Mouse (Mus musculus): ENCODE measurements around the gene Cald1. TPM values are rescaled to one million over a fixed set of nuclear protein-coding genes. Genes with fewer than 3 reads are reported as not detected.

The Cald1 gene
- total and polyA plus RNA-seq, 2 experiments from 2014 or later = 28.5 to 40.8 TPM

DNA sequence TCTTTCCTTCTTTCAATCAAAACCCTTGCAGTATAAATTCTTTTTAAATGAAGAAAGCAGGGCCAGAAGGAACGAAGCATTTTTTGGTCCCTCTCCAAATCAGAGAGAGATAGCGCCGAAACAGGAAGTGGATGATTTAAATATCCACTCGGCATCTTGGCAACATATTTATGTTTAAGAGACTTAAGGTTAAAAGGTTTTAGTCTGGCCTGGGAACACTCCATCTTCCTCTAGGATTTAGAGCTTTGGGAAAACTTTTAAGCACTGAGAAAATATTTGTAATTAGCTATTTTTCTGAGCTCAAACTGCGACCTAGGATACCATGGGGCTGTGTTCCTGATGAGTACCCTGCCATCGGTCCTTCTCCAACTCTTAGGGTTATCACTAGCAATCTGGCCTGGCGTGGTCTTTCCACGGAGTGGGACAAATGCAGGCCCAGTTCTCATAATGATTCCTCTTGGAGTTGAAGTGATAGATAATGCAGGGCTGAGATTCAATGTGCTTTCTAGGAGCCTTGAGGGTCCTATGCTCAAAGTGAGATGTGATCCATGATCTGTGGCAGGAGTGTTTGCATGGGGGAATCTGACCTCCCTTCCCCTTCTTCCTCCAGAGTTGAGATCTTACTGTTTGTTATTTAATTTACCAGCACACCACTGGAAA, 28.4 kb downstream of the Cald1 start:
- Histone ChIP-seq H3K9ac (no peak overlapping the region), H3K4me3 (ENCODE audit: low read depth, low read length) (no peak overlapping the region), H3K9me3 (ENCODE audit: low read length) (no peaks in the 10 kb centered on the region), H3K27me3 (ENCODE audit: insufficient read depth, low read length) (no peaks in the 10 kb centered on the region), H3K27ac (ENCODE audit: low read depth, low read length) (no peak overlapping the region), H3K4me2 (ENCODE audit: low read depth) (no peak overlapping the region), H3K36me3 (ENCODE audit: insufficient read depth) (no peaks in the 10 kb centered on the region), H3K4me1 (ENCODE audit: insufficient read depth) (no peaks in the 10 kb centered on the region)
- ATAC-seq = no peak
- no peak for DNase-seq
- 71% methylated on average over 8 of the region's 8 CpGs for WGBS
- TF ChIP-seq CTCF (IDR thresholded peaks at IDR 0.05; ENCODE audit: low read depth) = no peak

DNA sequence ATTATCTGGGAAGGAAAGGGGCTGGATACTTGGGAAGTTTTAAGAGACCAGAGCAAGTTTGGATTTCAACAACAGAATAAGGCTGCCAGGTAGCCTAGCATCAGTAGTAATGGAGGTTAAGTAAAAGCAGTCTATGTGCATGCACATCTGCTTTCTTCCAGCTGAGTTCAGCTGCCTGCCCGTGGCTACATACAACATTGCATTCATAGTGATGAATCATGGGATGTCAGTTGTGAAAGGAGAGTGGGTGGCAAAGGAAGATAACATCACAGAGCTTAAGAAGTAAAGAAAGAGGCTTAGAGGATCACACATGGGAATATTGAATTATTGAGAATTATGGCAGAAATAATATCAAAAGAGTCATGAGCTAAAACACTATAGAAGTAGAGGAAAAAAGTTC, 29.8 kb downstream of the Cald1 start:
- H3K27ac ChIP-seq (ENCODE audit: low read depth, low read length) = no peak overlapping the region
- no peak overlapping the region for H3K9ac ChIP-seq
- no peaks in the 10 kb centered on the region for H3K9me3 ChIP-seq (ENCODE audit: low read length)
- no peaks in the 10 kb centered on the region for H3K36me3 ChIP-seq (ENCODE audit: insufficient read depth)
- no peak for TF ChIP-seq CTCF (IDR thresholded peaks at IDR 0.05; ENCODE audit: low read depth)
- no peak for ATAC-seq
- H3K4me2 ChIP-seq (ENCODE audit: low read depth) = no peak overlapping the region
- no peak overlapping the region for H3K4me3 ChIP-seq (ENCODE audit: low read depth, low read length)
- H3K4me1 ChIP-seq (ENCODE audit: insufficient read depth) = no peaks in the 10 kb centered on the region
- no peaks in the 10 kb centered on the region for H3K27me3 ChIP-seq (ENCODE audit: insufficient read depth, low read length)
- DNase-seq = no peak
- 71% methylated on average over 1 of the region's 1 CpGs for WGBS

GRCm38 (mm10) chr6:34633776-34634175, 35.5 kb downstream of the Cald1 start:
- no peak overlapping the region for H3K4me2 ChIP-seq (ENCODE audit: low read depth)
- no peak overlapping the region for H3K9ac ChIP-seq
- no peaks in the 10 kb centered on the region for H3K36me3 ChIP-seq (ENCODE audit: insufficient read depth)
- no peaks in the 10 kb centered on the region for H3K27me3 ChIP-seq (ENCODE audit: insufficient read depth, low read length)
- no peaks in the 10 kb centered on the region for H3K9me3 ChIP-seq (ENCODE audit: low read length)
- no peaks in the 10 kb centered on the region for H3K4me1 ChIP-seq (ENCODE audit: insufficient read depth)
- no peak overlapping the region for H3K27ac ChIP-seq (ENCODE audit: low read depth, low read length)
- TF ChIP-seq CTCF (IDR thresholded peaks at IDR 0.05; ENCODE audit: low read depth) = no peak
- ATAC-seq = no peak
- H3K4me3 ChIP-seq (ENCODE audit: low read depth, low read length) = no peak overlapping the region
- 56% methylated on average over 3 of the region's 3 CpGs for WGBS
- no peak for DNase-seq

DNA sequence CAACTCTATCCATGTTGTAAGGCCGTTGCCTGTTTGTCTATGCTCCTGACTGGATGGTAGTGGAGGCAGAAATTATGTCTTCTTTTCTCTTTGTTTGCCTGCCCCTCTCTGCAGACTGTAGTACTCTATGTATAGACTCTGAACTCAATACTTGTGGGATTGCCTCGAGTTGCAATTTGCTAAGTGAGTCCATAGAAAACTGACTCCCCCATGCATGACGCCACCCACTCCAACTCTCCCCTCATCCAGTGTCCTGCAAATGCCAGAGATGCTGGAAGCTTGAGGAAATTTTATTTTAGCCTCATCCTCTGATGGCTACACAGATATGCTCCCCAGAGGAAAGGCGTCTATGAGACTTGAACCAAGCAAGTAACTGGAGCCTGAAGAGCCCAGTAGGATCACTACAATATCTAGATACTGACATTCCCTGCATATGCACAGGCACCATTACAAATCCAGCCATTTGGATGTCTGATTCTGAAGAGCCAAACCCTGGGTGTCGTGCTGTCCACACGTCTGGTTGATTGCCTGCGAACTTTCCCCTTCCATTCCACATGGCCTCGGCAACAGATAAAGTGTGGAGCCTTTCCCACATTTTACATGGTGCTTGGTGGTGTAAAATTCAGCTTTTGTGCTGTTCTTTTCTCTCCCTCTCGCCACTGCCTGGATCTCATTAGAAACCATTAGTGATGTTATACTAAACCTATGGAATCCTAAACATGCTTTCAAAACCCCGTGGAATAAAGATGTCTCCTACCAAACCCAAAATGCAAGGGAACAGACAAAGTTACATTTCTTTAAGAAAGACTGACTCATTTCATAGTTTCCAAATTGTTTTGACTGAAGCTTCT, 39.5 kb downstream of the Cald1 start:
- no peaks in the 10 kb centered on the region for H3K9me3 ChIP-seq (ENCODE audit: low read length)
- H3K9ac ChIP-seq = no peak overlapping the region
- no peak for DNase-seq
- WGBS = 58% methylated on average over 10 of the region's 10 CpGs
- no peaks in the 10 kb centered on the region for H3K4me1 ChIP-seq (ENCODE audit: insufficient read depth)
- no peak overlapping the region for H3K27ac ChIP-seq (ENCODE audit: low read depth, low read length)
- no peak overlapping the region for H3K4me3 ChIP-seq (ENCODE audit: low read depth, low read length)
- no peak overlapping the region for H3K4me2 ChIP-seq (ENCODE audit: low read depth)
- ATAC-seq = no peak
- no peaks in the 10 kb centered on the region for H3K27me3 ChIP-seq (ENCODE audit: insufficient read depth, low read length)
- no peak for TF ChIP-seq CTCF (IDR thresholded peaks at IDR 0.05; ENCODE audit: low read depth)
- no peaks in the 10 kb centered on the region for H3K36me3 ChIP-seq (ENCODE audit: insufficient read depth)

- Histone ChIP-seq H3K9ac (no peak overlapping the region), H3K36me3 (ENCODE audit: insufficient read depth) (no peaks in the 10 kb centered on the region), H3K4me2 (ENCODE audit: low read depth) (no peak overlapping the region), H3K4me3 (ENCODE audit: low read depth, low read length) (no peak overlapping the region), H3K9me3 (ENCODE audit: low read length) (no peaks in the 10 kb centered on the region), H3K27ac (ENCODE audit: low read depth, low read length) (no peak overlapping the region), H3K27me3 (ENCODE audit: insufficient read depth, low read length) (no peaks in the 10 kb centered on the region), H3K4me1 (ENCODE audit: insufficient read depth) (no peaks in the 10 kb centered on the region)
- DNase-seq (no peak), ATAC-seq (no peak)
- 15% methylated on average over 2 of the region's 2 CpGs for WGBS
- 0 out of 2 replicates have a peak, but pooled peaks have one; percentile 1 for TF ChIP-seq CTCF (IDR thresholded peaks at IDR 0.05; ENCODE audit: low read depth)
Observed at GRCm38 (mm10) chr6:34638667-34639066, 40.4 kb downstream of the Cald1 start.

DNA sequence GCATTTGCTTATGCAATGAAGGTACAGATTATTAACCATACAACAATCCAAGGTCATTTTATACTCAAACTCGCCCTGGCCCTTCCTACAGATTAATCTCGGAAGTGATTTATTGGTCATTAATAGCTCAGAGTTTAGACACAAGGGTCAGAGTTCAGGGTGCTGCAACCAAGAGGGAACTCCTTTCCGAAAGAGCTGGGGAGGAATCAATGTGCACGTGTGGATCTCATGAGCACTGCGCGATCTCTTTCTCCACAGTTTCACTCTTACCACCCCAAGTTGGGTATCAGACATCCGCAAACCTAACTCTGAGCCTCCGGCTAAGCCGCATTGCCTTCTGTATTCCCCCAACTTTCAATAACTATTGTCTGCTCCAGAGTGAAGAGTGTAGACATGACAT, 41.9 kb downstream of the Cald1 start:
- H3K4me2 ChIP-seq (ENCODE audit: low read depth) = no peak overlapping the region
- no peaks in the 10 kb centered on the region for H3K4me1 ChIP-seq (ENCODE audit: insufficient read depth)
- DNase-seq (no peak), ATAC-seq (no peak)
- WGBS = 93% methylated on average over 9 of the region's 9 CpGs
- no peak overlapping the region for H3K27ac ChIP-seq (ENCODE audit: low read depth, low read length)
- TF ChIP-seq CTCF (IDR thresholded peaks at IDR 0.05; ENCODE audit: low read depth) = no peak
- H3K4me3 ChIP-seq (ENCODE audit: low read depth, low read length) = no peak overlapping the region
- H3K9ac ChIP-seq = no peak overlapping the region
- H3K9me3 ChIP-seq (ENCODE audit: low read length) = no peaks in the 10 kb centered on the region
- no peaks in the 10 kb centered on the region for H3K36me3 ChIP-seq (ENCODE audit: insufficient read depth)
- no peaks in the 10 kb centered on the region for H3K27me3 ChIP-seq (ENCODE audit: insufficient read depth, low read length)

DNA sequence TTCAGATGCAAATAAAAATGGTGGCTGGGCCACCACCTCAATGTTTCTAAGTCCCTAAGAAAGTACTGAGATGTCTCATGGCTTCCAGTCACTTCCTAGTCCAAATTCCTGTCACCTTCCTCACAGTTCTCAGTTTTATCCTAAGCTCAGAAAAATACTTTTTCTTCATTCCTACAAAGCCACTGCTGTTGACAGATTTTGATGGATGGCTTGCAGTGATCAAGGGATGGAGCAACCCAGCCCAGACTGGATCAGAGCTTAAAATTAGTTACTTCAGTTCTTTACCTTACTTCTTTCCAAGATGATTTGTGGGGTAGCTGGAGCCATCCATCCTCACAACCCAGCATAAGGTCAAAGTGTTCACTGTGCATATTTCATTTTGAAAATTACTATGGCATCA, 42.8 kb downstream of the Cald1 start:
- ATAC-seq (no peak), DNase-seq (no peak)
- Histone ChIP-seq H3K4me3 (ENCODE audit: low read depth, low read length) (no peak overlapping the region), H3K9me3 (ENCODE audit: low read length) (no peaks in the 10 kb centered on the region), H3K4me2 (ENCODE audit: low read depth) (no peak overlapping the region), H3K4me1 (ENCODE audit: insufficient read depth) (no peaks in the 10 kb centered on the region), H3K27ac (ENCODE audit: low read depth, low read length) (no peak overlapping the region), H3K36me3 (ENCODE audit: insufficient read depth) (no peaks in the 10 kb centered on the region), H3K9ac (no peak overlapping the region), H3K27me3 (ENCODE audit: insufficient read depth, low read length) (no peaks in the 10 kb centered on the region)
- no peak for TF ChIP-seq CTCF (IDR thresholded peaks at IDR 0.05; ENCODE audit: low read depth)
